Mouse (Mus musculus) ES-Bruce4 (cell line): ENCODE results near the gene Elavl3. TPM values are rescaled to one million over a fixed set of nuclear protein-coding genes. Genes with fewer than 3 reads are reported as not detected.

Experiments
- H3K27ac ChIP-seq: 2 replicates; pipeline ENCODE4 v1.5.1; 2012; ENCODE audit warnings: low read length, inconsistent platforms; ENCODE audit not compliant: insufficient read depth
- H3K27me3 ChIP-seq: 2 replicates; pipeline ENCODE4 v1.6.1; 2012; ENCODE audit warnings: mild to moderate bottlenecking, low read length, inconsistent platforms; ENCODE audit not compliant: control insufficient read depth, poor library complexity, insufficient read depth, severe bottlenecking
- H3K36me3 ChIP-seq: 2 replicates; pipeline ENCODE4 v1.6.1; 2012; ENCODE audit warnings: inconsistent platforms, mild to moderate bottlenecking, low read length, moderate library complexity; ENCODE audit not compliant: control insufficient read depth, poor library complexity, insufficient read depth, severe bottlenecking
- H3K4me1 ChIP-seq: one replicate; pipeline ENCODE4 v1.8.1; 2011; ENCODE audit warnings: low read length; ENCODE audit not compliant: control insufficient read depth, insufficient read depth
- H3K4me3 ChIP-seq: 2 replicates; pipeline ENCODE4 v1.5.1; 2011; ENCODE audit warnings: low read depth, mild to moderate bottlenecking, low read length
- H3K9ac ChIP-seq: 2 replicates; pipeline ENCODE4 v1.6.1; 2012; ENCODE audit warnings: low read depth, mild to moderate bottlenecking, inconsistent platforms; ENCODE audit not compliant: poor library complexity, severe bottlenecking
- H3K9me3 ChIP-seq: replicated peaks from 2 replicates; pipeline ENCODE4 v1.6.1; 2012; ENCODE audit warnings: mild to moderate bottlenecking, low read length, inconsistent platforms; ENCODE audit not compliant: control insufficient read depth, poor library complexity, insufficient read depth, severe bottlenecking
- CTCF ChIP-seq: IDR thresholded peaks from one replicate; pipeline ENCODE4 v1.8.1; 2011; ENCODE audit warnings: low read depth, low read length
- EP300 ChIP-seq: IDR thresholded peaks from 2 replicates; pipeline ENCODE4 v1.6.1; 2011; ENCODE audit warnings: low read depth, low read length; ENCODE audit not compliant: insufficient read depth
- POLR2A ChIP-seq: IDR thresholded peaks from one replicate; pipeline ENCODE4 v1.8.1; 2011; ENCODE audit warnings: low read length; ENCODE audit not compliant: insufficient read depth
- polyA plus RNA-seq: library from polyadenylated mRNA; stranded (reverse); fragments of >200 nt; gene quantifications from 2 replicates; pipeline ENCODE4 v1.2.4, GENCODE M21; 2011; ENCODE audit warnings: low read depth; ENCODE audit not compliant: missing spikeins, insufficient read depth, insufficient read length

Gene Elavl3
- polyA plus RNA-seq, 1 experiment, result 10.6 TPM

GRCm38 (mm10) chr9:22072276-22072675 lies 20.5 kb upstream of the Elavl3 start:
- no peaks in the 10 kb centered on the region for H3K9me3 ChIP-seq
- H3K36me3 ChIP-seq, result peaks cover 8% of the 10 kb centered on the region
- no peaks in the 10 kb centered on the region for H3K4me1 ChIP-seq
- H3K27me3 ChIP-seq, result no peaks in the 10 kb centered on the region
- no peak overlapping the region for H3K9ac ChIP-seq
- TF ChIP-seq CTCF (no peak), POLR2A (no peak), EP300 (no peak)
- no peak overlapping the region for H3K4me3 ChIP-seq
- no peak overlapping the region for H3K27ac ChIP-seq

- Histone ChIP-seq H3K9ac (peak within 1 kb of the TSS; percentile 98), H3K27me3 (no peaks in the 10 kb centered on the region), H3K36me3 (peaks cover 8% of the 10 kb centered on the region), H3K4me3 (peak within 1 kb of the TSS; percentile 78), H3K4me1 (no peaks in the 10 kb centered on the region), H3K9me3 (no peaks in the 10 kb centered on the region), H3K27ac (peak within 1 kb of the TSS; percentile 71)
- TF ChIP-seq POLR2A (no peak), CTCF (no peak), EP300 (0 out of 2 replicates have a peak, but pooled peaks have one; percentile 22)
Measured at GRCm38 (mm10) chr9:22070791-22071573, 19.2 kb upstream of the Elavl3 start, which contains the start of the genes Gm49318 and Zfp653. TSS of gene Gm49318 (minus strand) at chr9:22071259. TSS of gene Zfp653 (minus strand) at chr9:22071376.

GRCm38 (mm10) chr9:22069881-22070553 lies 18.2 kb upstream of the Elavl3 start:
- no peak overlapping the region for H3K27ac ChIP-seq
- H3K9ac ChIP-seq, result peak overlapping the region; percentile 20; the same call in 1 of the 2 replicates
- H3K36me3 ChIP-seq, result peaks cover 8% of the 10 kb centered on the region

GRCm38 (mm10) chr9:22067195-22067594 lies 15.4 kb upstream of the Elavl3 start:
- no peak overlapping the region for H3K27ac ChIP-seq
- peaks cover 4% of the 10 kb centered on the region; the same call in 1 of the 2 replicates for H3K36me3 ChIP-seq
- no peaks in the 10 kb centered on the region for H3K9me3 ChIP-seq
- no peak for TF ChIP-seq POLR2A
- TF ChIP-seq CTCF, result no peak
- TF ChIP-seq EP300, result no peak
- no peak overlapping the region for H3K4me3 ChIP-seq
- no peak overlapping the region for H3K9ac ChIP-seq
- H3K27me3 ChIP-seq, result no peaks in the 10 kb centered on the region
- H3K4me1 ChIP-seq, result no peaks in the 10 kb centered on the region

More at GRCm38 (mm10) chr9:22069881-22070553, 18.2 kb upstream of the Elavl3 start:
- H3K9me3 ChIP-seq, result no peaks in the 10 kb centered on the region
- H3K4me3 ChIP-seq, result peak overlapping the region; percentile 61
- TF ChIP-seq POLR2A (no peak), EP300 (no peak), CTCF (no peak)
- H3K27me3 ChIP-seq, result no peaks in the 10 kb centered on the region
- H3K4me1 ChIP-seq, result no peaks in the 10 kb centered on the region

GRCm38 (mm10) chr9:22066433-22066832 lies 14.6 kb upstream of the Elavl3 start:
- no peak for TF ChIP-seq POLR2A
- TF ChIP-seq EP300, result no peak
- TF ChIP-seq CTCF, result peak; percentile 76
- no peaks in the 10 kb centered on the region for H3K27me3 ChIP-seq
- H3K36me3 ChIP-seq, result peaks cover 4% of the 10 kb centered on the region; the same call in 1 of the 2 replicates
- H3K4me3 ChIP-seq, result no peak overlapping the region
- H3K27ac ChIP-seq, result no peak overlapping the region
- H3K9ac ChIP-seq, result no peak overlapping the region
- no peaks in the 10 kb centered on the region for H3K9me3 ChIP-seq
- no peaks in the 10 kb centered on the region for H3K4me1 ChIP-seq

- Histone ChIP-seq H3K9me3 (no peaks in the 10 kb centered on the region), H3K4me3 (no peak overlapping the region), H3K36me3 (peaks cover 4% of the 10 kb centered on the region; the same call in 1 of the 2 replicates), H3K27ac (no peak overlapping the region), H3K4me1 (no peaks in the 10 kb centered on the region), H3K27me3 (no peaks in the 10 kb centered on the region), H3K9ac (no peak overlapping the region)
- TF ChIP-seq EP300, result no peak
- TF ChIP-seq CTCF, result no peak
- TF ChIP-seq POLR2A, result no peak
Measured at GRCm38 (mm10) chr9:22065642-22066041, 13.8 kb upstream of the Elavl3 start.
